Mouse (Mus musculus) cerebellum, postnatal 14 days (tissue): ENCODE measurements at regions not wholly inside any gene's neighbourhood (a gene's known extent, or its start where the extent isn't known, plus 50 kb on each side); places are given as distances from the start of the nearest gene placed in this dataset.

Source experiments
- DNase-seq, 2 experiments: peaks; one replicate each; pipeline ENCODE4 v3.0.0; 2021; ENCODE audit warnings: mixed read lengths in 2 of 2

- DNase-seq = no peak
Observed at GRCm38 (mm10) chr9:13905086-13905669, 77.7 kb downstream of the Fam76b start.

DNA sequence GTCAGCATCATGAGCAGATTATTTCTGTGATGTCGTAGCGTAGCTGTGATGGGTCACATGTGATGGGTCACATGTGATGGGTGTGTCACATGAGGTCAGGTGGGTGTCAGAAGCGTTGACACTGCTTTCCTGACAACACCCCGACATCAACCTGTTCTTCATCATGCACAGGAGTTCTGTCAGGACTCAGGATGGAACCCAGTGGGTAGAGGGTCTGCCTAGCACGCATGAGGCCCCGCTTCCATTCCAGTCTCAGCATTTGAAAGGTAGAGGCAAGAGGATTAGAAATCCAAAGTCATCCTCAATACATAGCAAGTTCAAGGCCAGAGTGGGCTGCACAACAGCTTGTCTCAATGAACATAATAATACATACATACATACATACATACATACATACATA is 79.2 kb downstream of the Fam76b start:
- no peak for DNase-seq

GRCm38 (mm10) chr9:13909604-13910003 is 82.1 kb downstream of the Fam76b start:
- DNase-seq = no peak

DNA sequence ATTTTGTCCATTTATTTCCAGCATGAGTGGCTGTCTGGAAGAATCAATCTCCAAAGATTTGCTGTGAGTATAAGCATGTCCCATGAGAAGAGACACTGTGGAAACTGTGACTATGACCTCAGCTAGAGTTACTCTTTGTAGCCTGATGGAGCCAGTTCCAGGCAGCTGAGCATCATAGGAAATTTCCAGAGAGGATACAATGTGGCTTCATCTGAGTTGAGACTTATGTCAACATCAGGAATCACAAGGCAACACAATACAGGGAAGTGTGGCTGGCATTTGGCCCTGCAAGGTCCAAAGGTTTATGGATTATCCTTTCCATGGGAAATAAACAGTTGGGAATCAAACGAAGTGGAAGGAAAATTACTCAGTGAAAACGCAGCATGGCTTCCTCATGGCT is 82.6 kb downstream of the Fam76b start:
- DNase-seq = no peak

- DNase-seq = no peak
Observed at GRCm38 (mm10) chr9:13913459-13913858, 85.9 kb downstream of the Fam76b start.

DNA sequence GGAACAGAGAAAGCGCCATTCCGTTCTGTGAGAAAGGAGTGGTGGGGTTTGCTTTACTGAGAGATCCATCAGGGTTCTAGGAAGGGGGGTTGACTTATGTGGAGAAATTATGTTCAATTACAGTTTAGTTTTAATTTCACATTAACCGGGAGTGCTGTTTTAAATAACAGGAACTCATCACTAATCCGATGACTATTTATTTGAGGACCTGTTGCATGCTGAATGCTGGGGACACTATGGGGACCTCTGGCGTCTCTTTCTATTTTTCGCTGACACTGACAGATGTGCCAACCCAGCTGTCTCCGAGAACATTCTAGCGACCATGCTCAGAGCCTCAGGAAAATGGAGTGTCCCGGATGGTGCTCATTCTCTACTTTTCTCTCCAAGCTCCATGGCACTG is 86.6 kb downstream of the Fam76b start:
- DNase-seq = no peak

- DNase-seq = peak; percentile 25 to 51
Observed at GRCm38 (mm10) chr9:13914847-13915246, 87.3 kb downstream of the Fam76b start.

DNA sequence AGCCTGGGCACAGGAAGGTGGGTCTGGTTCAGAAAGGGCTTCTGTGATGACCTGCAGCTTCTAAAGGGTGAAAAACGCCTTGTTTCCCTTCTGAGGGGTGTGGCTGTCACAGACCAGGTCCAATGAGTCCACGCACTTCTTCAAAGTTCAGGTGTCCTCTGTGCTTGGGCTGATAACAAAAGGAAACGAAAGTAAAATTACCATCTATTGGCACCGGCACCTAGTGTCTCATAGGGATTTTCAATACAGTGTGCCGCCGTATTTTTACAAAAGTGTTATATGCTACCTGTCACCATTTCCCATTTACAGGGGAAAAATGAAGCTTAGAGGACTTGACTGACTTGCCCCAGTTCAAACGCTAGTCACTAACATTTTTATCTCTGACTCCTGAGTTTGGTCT is 89.3 kb downstream of the Fam76b start:
- no peak for DNase-seq

DNA sequence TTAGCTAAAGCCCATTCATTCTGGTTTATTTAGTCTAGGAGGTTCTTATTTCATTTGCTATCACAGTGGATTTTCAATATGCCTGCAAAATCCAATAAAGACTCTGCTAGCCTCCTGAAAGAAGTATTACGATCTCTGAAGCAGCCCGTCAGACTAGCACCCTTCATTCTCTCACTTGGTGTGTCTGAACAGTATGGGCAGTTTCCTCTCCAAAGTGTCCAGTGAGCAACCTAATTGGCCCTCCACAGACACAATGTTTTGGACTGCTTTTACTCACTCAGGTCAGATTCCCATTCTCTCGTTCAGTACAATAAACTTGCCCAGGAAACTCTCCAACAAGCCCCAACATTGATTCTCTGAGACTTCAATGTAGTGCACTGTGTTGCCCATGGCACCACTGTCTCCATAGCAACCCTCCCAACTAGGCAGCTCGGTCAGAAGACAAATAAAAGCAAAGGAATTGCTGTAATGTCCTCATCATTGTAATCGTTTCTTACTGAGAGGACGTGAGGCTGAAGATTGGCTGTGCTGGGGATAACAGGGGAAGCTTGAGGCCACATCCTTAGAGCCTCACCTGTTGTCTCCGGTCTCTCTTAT is 91.2 kb downstream of the Fam76b start:
- DNase-seq = no peak

DNA sequence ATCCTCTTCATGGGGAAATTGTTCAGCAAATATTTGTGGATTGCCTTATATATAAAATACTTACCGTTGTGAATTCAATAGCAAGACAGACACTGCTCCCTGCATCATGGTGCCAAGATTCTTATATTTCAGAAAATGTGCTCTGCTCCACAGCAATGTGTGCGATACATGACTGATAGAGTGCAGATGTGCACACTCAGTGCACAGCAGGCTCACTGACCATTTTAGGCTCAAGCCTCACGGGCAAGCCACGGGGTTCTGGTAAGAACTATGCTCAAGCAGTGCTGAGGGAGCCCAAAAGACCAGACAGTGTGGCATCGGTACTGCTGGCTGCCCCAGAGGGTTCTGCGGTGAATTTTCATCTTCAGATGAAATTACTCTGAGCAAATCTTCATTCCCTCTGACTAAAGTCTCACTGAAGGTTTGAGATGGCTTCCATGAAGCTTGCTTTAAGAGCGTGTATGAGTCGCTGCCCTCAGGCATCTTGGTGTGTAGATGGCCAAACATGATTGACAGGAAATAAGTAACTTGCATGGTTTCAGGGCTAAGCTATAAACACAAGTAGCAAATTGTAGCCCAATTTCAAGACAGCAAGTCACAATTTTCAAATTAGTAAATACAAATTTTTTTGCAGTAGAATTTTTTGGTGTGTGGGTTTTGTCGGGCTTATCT is 92.4 kb downstream of the Fam76b start:
- no peak for DNase-seq

DNA sequence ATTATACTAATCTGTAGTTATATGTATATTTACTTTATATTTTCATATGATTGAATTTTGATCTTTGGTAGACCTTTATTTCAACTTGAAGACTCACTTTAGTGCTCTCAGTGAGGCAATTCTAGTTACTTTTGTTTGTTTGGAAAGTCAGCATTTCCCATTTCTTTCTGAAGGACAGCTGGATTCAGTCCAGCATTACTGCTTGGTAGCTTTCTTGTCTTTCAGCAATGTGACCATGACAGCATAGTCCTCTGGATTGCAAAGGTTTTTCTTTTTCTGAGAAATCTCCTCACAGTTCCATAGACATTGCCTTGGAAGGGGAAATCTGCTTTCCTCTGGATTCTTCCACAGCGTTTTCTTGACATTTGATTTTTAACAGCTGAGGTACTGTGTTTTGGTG is 93.1 kb downstream of the Fam76b start:
- no peak for DNase-seq

DNA sequence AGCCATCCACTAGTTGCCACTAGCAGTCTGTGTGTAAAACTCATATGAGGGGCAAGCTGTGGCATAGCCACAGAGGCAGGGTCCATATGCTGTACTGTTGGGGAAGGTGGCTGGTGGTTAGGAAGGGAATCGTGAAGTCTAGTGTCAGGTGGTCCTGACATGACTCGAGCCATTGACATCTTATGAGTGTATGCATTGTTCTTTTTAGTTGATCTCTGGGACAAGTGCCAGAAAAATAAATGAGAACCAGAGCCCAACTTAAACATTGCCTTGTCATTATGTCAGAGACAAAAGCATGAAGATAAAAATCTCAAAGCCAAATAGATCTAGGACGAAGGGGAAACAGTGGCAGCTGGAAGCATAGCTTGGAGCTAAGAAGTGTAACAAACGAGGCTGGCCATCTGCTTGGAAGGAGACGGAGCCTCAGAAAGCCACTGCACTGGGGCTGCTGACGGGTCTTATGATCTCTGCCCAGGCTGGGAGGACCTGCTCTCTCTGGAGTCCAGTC is 104.5 kb downstream of the Fam76b start:
- DNase-seq = peak; percentile 13 to 18

DNA sequence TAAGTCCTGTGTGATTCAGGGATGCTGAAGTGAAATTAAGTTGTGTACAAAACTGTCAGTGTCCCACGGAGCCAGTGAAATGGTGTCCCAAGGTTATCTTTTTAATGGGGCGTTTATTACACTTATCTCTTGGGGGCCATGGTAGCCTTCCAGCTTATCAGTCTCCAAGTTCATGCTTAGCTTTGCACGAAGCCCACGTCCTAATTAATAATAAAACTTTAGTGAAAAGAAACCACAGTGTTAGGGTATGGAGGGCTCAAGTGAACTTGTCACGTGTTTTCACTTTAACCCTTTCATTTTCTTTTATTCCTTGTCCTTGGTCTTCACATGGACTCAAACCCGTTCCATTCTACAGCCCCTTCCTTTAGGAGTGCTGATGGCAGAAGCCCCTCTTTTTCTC is 105.9 kb downstream of the Fam76b start:
- DNase-seq = no peak

GRCm38 (mm10) chr9:13937301-13937700 is 109.8 kb downstream of the Fam76b start:
- DNase-seq = no peak

DNA sequence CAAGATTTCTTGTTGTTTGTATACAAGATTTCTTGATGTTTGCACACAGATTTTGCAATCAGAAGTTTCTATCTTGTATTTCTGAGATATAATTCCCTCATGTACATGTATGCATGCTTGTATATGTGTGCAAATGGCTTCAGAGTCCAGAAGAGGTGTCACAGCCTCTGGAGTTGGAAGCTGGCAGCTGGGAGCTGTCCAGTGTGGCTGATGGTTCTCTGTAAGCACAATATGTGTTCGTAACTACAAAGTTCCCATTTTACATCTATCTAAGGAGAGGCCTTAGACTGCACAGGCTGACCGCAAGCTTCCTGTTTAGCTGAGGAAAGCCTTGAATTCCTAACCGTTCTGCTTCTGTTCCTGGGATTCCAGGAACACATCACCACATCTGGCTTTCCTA is 119.0 kb downstream of the Fam76b start:
- no peak for DNase-seq

- no peak for DNase-seq
Observed at GRCm38 (mm10) chr9:13952157-13952556, 124.6 kb downstream of the Fam76b start.

DNA sequence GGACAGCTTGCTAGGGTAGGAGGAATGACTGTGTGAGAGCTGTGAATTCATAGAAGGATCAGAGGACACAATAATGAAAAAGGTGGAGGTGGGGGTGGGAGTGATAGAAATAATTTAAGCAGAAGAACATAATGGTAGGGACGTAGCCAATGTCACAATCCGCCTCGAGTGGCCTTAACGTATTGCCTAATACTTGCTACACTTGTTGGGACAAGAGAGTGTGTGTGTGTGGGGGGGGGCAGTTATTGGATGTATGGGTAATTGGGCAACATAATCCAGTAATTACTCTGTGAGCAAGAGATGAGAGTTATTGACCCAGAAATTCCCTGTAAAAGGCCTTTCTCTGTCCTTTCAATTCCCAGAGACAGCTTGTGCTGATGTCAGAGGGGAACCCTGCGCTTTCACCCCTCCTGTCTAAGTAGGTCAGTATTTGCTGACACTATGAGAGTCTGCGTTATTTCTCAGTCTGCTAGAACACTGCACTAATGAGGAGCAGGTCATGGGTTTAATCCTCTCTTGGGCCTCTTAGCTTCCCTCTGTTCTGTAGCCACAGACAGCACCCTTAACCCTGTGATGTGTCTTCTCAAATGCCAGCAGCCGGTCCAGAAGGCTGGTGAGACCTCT is 135.7 kb downstream of the Fam76b start:
- no peak for DNase-seq

GRCm38 (mm10) chr9:13963796-13964195 is 136.3 kb downstream of the Fam76b start:
- no peak for DNase-seq

DNA sequence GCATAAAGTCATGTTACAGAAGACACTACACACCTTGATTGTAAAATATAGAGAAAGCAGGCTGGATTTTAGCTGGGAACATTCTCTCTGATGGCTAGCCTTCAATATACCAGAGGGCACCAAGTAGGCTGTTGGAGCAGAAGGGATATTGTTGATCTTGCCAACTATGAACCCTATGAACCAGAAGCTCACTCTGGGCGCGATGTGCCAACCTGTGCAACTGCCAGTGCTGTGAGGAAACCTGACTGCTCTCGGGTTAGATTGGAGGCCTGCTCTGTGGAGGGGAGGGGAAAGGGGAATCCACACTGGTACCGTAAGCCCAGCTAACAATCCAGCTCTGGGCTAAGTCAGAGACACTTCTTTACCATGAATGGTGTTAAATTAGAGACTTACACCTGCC is 136.7 kb downstream of the Fam76b start:
- peak; percentile 74 to 75 for DNase-seq

DNA sequence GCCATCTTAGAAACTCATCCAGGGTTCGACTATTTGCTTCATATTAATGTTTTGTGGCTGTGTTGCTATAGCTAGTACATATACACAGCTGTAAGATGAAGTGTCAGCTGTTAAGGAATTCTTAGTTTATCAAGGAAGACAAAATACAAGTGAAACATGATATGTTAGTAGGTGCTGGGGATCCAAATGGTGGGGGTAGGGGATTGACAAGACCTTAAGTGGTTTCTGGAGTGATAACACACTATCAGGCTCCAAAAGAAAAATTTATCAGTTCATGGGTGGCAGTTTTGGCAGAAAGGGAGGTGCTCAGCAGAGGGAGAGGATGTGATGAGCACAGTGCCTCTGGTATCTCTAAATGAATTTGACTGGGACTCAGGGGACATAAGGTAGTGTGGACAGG is 138.7 kb downstream of the Fam76b start:
- no peak for DNase-seq

DNA sequence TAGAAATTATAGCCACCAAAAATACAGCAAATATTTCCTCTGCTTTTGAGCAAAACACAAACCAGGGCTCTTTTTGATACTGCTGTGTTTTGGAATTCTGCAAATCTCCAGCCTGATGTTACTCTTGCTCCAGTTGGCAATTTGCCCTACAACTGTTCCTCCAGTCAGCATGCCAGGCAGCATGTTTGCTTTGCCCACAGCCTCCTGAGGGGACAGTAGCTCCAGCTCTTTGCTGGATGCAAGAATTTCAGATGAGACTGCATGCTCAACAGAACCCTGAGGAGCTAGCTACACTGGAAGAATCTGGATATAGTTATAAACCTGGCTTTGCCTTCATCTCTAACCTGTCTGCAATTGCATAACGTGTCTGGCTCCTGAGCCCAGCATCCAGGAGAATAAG is 141.7 kb downstream of the Fam76b start:
- peak; percentile 53 to 64 for DNase-seq

- no peak for DNase-seq
Observed at GRCm38 (mm10) chr9:13973600-13973999, 146.1 kb downstream of the Fam76b start.

- no peak for DNase-seq
Observed at GRCm38 (mm10) chr9:13974870-13975269, 147.4 kb downstream of the Fam76b start.

- no peak for DNase-seq
Observed at GRCm38 (mm10) chr9:13978842-13979241, 151.3 kb downstream of the Fam76b start.
